Mouse (Mus musculus) midbrain, postnatal 0 days (tissue): ENCODE measurements around the gene Fto. TPM values are rescaled to one million over a fixed set of nuclear protein-coding genes. Genes with fewer than 3 reads are reported as not detected.

Experiments used
- ATAC-seq: fragments of 200-750 bp; cut with Nextera tagmentation; 2 replicates; pipeline ENCODE4 v1.8.0; 2017; ENCODE audit warnings: moderate number of reproducible peaks, mild to moderate bottlenecking, moderate TSS enrichment, moderate library complexity; ENCODE audit not compliant: low FRiP score
- DNase-seq: peaks from one replicate; pipeline ENCODE4 v3.0.0-alpha.2; 2015; ENCODE audit warnings: low spot score
- H3K27ac ChIP-seq: fragments of 300-500 bp; sonication (generic); 2 replicates; pipeline ENCODE4 v1.5.1; 2014; ENCODE audit warnings: low read depth, mild to moderate bottlenecking, low read length, mixed read lengths
- H3K27me3 ChIP-seq: fragments of 300-500 bp; sonication (generic); 2 replicates; pipeline ENCODE4 v1.6.1; 2014; ENCODE audit warnings: low read length, control low read depth, mixed read lengths; ENCODE audit not compliant: insufficient read depth
- H3K36me3 ChIP-seq: fragments of 300-500 bp; sonication (generic); 2 replicates; pipeline ENCODE4 v1.6.1; 2014; ENCODE audit warnings: low read length, control low read depth, mixed read lengths; ENCODE audit not compliant: insufficient read depth
- H3K4me1 ChIP-seq: fragments of 300-500 bp; sonication (generic); 2 replicates; pipeline ENCODE4 v1.6.1; 2014; ENCODE audit warnings: mild to moderate bottlenecking, control low read depth, antibody characterized with exemption, low read length, mixed read lengths; ENCODE audit not compliant: insufficient read depth
- H3K4me2 ChIP-seq: fragments of 300-500 bp; sonication (generic); 2 replicates; pipeline ENCODE4 v1.6.1; 2014; ENCODE audit warnings: low read depth, mild to moderate bottlenecking, low read length, mixed read lengths; ENCODE audit not compliant: poor library complexity, severe bottlenecking
- H3K4me3 ChIP-seq: fragments of 300-500 bp; sonication (generic); 2 replicates; pipeline ENCODE4 v1.5.1; 2014; ENCODE audit warnings: low read depth, mild to moderate bottlenecking, low read length, moderate library complexity
- H3K9ac ChIP-seq: fragments of 300-500 bp; sonication (generic); replicated peaks from 2 replicates; pipeline ENCODE4 v1.6.1; 2014; ENCODE audit warnings: mild to moderate bottlenecking, low read length, moderate library complexity, mixed read lengths; ENCODE audit not compliant: poor library complexity, severe bottlenecking
- H3K9me3 ChIP-seq: fragments of 300-500 bp; sonication (generic); 2 replicates; pipeline ENCODE4 v1.6.1; 2016; ENCODE audit warnings: low read length, control low read depth
- CTCF ChIP-seq: IDR thresholded peaks from 2 replicates; pipeline ENCODE4 v1.5.1; 2016; ENCODE audit warnings: antibody characterized with exemption, mild to moderate bottlenecking
- WGBS: fragments of 180-500 bp; shearing (Covaris S2); extraction: QIAGEN DNeasy Blood & Tissue Kit; methylation state at CpG from one replicate; pipeline ENCODE4 v1.1.7; 2014; 5-methylcytosine and 5-hydroxymethylcytosine counted together
- polyA plus RNA-seq: library from polyadenylated mRNA; unstranded; fragments of >200 nt; fragmentation: Nextera tagmentation; extraction: Ambion mirVana; gene quantifications from 2 replicates; pipeline ENCODE4 v1.2.1, GENCODE M21; 2015
- total RNA-seq: library from RNA; depleted of rRNA; stranded (reverse); fragments of >200 nt; gene quantifications from 2 replicates; pipeline ENCODE4 v1.2.3, GENCODE M21; 2014

Fto gene
- total and polyA plus RNA-seq, 2 experiments from 2014 or later = 97.9 to 151 TPM

DNA sequence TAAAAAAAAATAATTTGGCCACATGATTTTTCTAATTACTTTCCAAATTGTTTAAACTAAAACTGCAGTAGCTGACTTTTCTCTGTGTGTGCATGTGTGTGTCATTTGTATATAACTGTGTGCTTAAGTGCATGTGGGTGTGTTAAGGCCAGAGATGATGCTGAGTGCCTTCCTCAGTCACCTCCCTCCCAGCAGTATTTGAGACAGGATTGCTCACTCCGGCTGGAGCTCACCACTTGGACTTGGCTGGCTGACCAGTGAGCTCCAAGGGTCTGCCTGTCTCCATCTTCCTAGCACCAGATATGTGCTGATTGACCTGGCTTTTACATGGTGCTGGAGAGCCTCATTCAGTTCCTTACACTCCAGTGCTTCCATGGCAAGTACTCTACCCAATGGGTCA lies 144.7 kb downstream of the Fto start:
- Histone ChIP-seq H3K27me3 (no peaks in the 10 kb centered on the region), H3K4me1 (no peaks in the 10 kb centered on the region), H3K27ac (no peak overlapping the region), H3K9me3 (no peaks in the 10 kb centered on the region), H3K4me3 (no peak overlapping the region), H3K36me3 (no peaks in the 10 kb centered on the region), H3K4me2 (no peak overlapping the region), H3K9ac (no peak overlapping the region)
- TF ChIP-seq CTCF = no peak
- DNase-seq (no peak), ATAC-seq (no peak)
- 100% methylated on average over 1 of the region's 1 CpGs for WGBS

DNA sequence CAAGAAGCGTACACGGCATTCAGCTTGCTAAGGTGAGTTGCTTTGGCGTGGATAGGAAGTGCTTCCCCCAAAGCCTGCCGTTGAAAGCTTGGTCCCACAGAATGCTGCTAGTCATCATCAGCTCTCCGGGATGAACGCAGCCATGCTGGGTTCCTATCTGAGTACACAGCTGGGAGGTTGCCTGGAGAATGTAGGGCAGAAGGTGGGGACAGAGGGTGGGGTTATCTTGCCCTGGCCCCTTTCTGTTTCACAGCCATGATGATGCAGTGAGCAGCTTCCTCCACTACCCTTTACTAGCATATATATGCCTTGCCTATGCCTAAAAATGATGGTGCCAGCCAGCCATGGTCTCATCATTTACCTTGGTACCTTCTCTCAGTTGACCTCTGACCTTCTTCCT lies 147.6 kb downstream of the Fto start:
- Histone ChIP-seq H3K4me3 (no peak overlapping the region), H3K9ac (no peak overlapping the region), H3K4me2 (no peak overlapping the region), H3K36me3 (no peaks in the 10 kb centered on the region), H3K27me3 (no peaks in the 10 kb centered on the region), H3K27ac (no peak overlapping the region), H3K9me3 (no peaks in the 10 kb centered on the region), H3K4me1 (no peaks in the 10 kb centered on the region)
- no peak for TF ChIP-seq CTCF
- no peak for ATAC-seq
- WGBS = 89% methylated on average over 6 of the region's 6 CpGs
- DNase-seq = no peak

GRCm38 (mm10) chr8:91463757-91464156 lies 150.4 kb downstream of the Fto start:
- Histone ChIP-seq H3K36me3 (no peaks in the 10 kb centered on the region), H3K9ac (no peak overlapping the region), H3K27ac (no peak overlapping the region), H3K4me2 (no peak overlapping the region), H3K27me3 (no peaks in the 10 kb centered on the region), H3K4me3 (no peak overlapping the region), H3K4me1 (no peaks in the 10 kb centered on the region), H3K9me3 (no peaks in the 10 kb centered on the region)
- 51% methylated on average over 2 of the region's 2 CpGs for whole genome bisulfite sequencing
- DNase-seq (no peak), ATAC-seq (no peak)
- no peak for TF ChIP-seq CTCF

DNA sequence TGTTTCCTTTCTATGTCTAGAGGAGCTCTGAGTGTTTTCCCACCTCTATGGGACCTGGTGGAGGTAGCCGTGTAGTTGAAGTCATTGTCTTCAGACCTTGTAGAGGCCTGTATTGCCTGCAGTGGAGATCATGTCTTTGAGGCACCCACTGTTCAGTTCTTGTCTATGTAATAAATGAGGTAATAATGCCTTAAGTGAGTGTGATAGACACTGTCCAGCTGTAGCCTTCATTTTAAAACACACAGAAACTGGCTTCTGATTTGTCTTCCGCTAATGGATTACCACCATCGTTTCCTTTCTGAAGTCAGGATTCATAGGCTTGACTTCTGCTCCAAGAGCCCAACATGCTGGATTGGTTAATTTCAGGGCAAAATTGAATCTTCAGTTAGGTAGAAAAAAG lies 154.1 kb downstream of the Fto start:
- Histone ChIP-seq H3K27me3 (no peaks in the 10 kb centered on the region), H3K4me3 (no peak overlapping the region), H3K4me1 (no peaks in the 10 kb centered on the region), H3K27ac (no peak overlapping the region), H3K9me3 (no peaks in the 10 kb centered on the region), H3K4me2 (no peak overlapping the region), H3K36me3 (no peaks in the 10 kb centered on the region), H3K9ac (no peak overlapping the region)
- WGBS = 96% methylated on average over 3 of the region's 3 CpGs
- ATAC-seq (no peak), DNase-seq (no peak)
- no peak for TF ChIP-seq CTCF

GRCm38 (mm10) chr8:91467881-91468534 lies 154.7 kb downstream of the Fto start:
- no peak overlapping the region for H3K9ac ChIP-seq
- H3K27me3 ChIP-seq = no peaks in the 10 kb centered on the region
- no peak for TF ChIP-seq CTCF
- no peak overlapping the region for H3K4me2 ChIP-seq
- no peak overlapping the region for H3K4me3 ChIP-seq
- ATAC-seq (no peak), DNase-seq (no peak)
- no peaks in the 10 kb centered on the region for H3K9me3 ChIP-seq
- no peaks in the 10 kb centered on the region for H3K36me3 ChIP-seq
- H3K4me1 ChIP-seq = no peaks in the 10 kb centered on the region
- no peak overlapping the region for H3K27ac ChIP-seq
- WGBS = 87% methylated on average over 8 of the region's 8 CpGs

GRCm38 (mm10) chr8:91469441-91469840 lies 156.1 kb downstream of the Fto start:
- Histone ChIP-seq H3K9me3 (no peaks in the 10 kb centered on the region), H3K4me3 (no peak overlapping the region), H3K27ac (no peak overlapping the region), H3K4me1 (no peaks in the 10 kb centered on the region), H3K4me2 (no peak overlapping the region), H3K27me3 (no peaks in the 10 kb centered on the region), H3K36me3 (peaks cover 3% of the 10 kb centered on the region; the same call in 1 of the 2 replicates), H3K9ac (no peak overlapping the region)
- WGBS = 88% methylated on average over 8 of the region's 8 CpGs
- ATAC-seq (no peak), DNase-seq (no peak)
- no peak for TF ChIP-seq CTCF
